Mouse (Mus musculus) liver, adult 2 months (tissue): ENCODE results near the gene Gls2. TPM values are rescaled to one million over a fixed set of nuclear protein-coding genes. Genes with fewer than 3 reads are reported as not detected.
A peak's percentile ranks its signal among the peaks of the same experiment; 100 is the strongest.

ENCODE experiments used
- DNase-seq: peaks from one replicate; pipeline ENCODE4 v3.0.0-alpha.2; 2011; ENCODE audit warnings: low read depth, low spot score; ENCODE audit errors: extremely low read depth
- H3K27ac ChIP-seq: fragments of 200-500 bp; replicated peaks from 2 replicates; pipeline ENCODE4 v1.5.1; 2012; ENCODE audit warnings: low read depth, mild to moderate bottlenecking, control low read depth, inconsistent platforms, low read length; ENCODE audit not compliant: insufficient read depth
- H3K27me3 ChIP-seq: fragments of 200-500 bp; 2 replicates; pipeline ENCODE4 v1.6.1; 2012; ENCODE audit warnings: mild to moderate bottlenecking, moderate library complexity, low read length, inconsistent platforms; ENCODE audit not compliant: control insufficient read depth, insufficient read depth
- H3K36me3 ChIP-seq: fragments of 200-500 bp; 2 replicates; pipeline ENCODE4 v1.6.1; 2012; ENCODE audit warnings: low read length, inconsistent platforms; ENCODE audit not compliant: control insufficient read depth, insufficient read depth
- H3K4me1 ChIP-seq: fragments of 200-500 bp; 2 replicates; pipeline ENCODE4 v1.6.1; 2011; ENCODE audit warnings: low read length; ENCODE audit not compliant: control insufficient read depth, insufficient read depth
- H3K4me3 ChIP-seq: fragments of 200-500 bp; 2 replicates; pipeline ENCODE4 v1.5.1; 2011; ENCODE audit warnings: low read depth, mild to moderate bottlenecking, control low read depth, low read length, moderate library complexity; ENCODE audit not compliant: insufficient read depth
- H3K79me2 ChIP-seq: fragments of 200-500 bp; 2 replicates; pipeline ENCODE4 v1.6.1; 2012; ENCODE audit warnings: inconsistent platforms, mild to moderate bottlenecking, low read length, moderate library complexity; ENCODE audit not compliant: control insufficient read depth, insufficient read depth
- H3K9ac ChIP-seq: fragments of 200-500 bp; 2 replicates; pipeline ENCODE4 v1.6.1; 2012; ENCODE audit warnings: low read depth, mild to moderate bottlenecking, control low read depth, inconsistent platforms, low read length
- CTCF ChIP-seq: fragments of 200-500 bp; IDR thresholded peaks from 2 replicates; pipeline ENCODE4 v1.5.1; 2011; ENCODE audit warnings: low read depth, low read length, control low read depth
- POLR2A ChIP-seq: fragments of 200-500 bp; IDR thresholded peaks from 2 replicates; pipeline ENCODE4 v1.6.1; 2011; ENCODE audit warnings: low read length, control low read depth; ENCODE audit not compliant: insufficient read depth; ENCODE audit errors: extremely low read depth
- WGBS: fragments of 180-500 bp; shearing (Covaris S2); methylation state at CpG from one replicate; pipeline ENCODE4 v1.1.7; 2018; 5-methylcytosine and 5-hydroxymethylcytosine counted together
- polyA plus RNA-seq: library from polyadenylated mRNA; depleted of rRNA; stranded (reverse); fragments of >200 nt; gene quantifications from 2 replicates; pipeline ENCODE4 v1.2.3, GENCODE M21; 2012
- total RNA-seq: library from RNA; depleted of rRNA; stranded (reverse); fragments of >200 nt; gene quantifications from 2 replicates; pipeline ENCODE4 v1.2.3, GENCODE M21; 2014

The Gls2 gene
- total and polyA plus RNA-seq, 2 experiments = 485 to 1,667 TPM

DNA sequence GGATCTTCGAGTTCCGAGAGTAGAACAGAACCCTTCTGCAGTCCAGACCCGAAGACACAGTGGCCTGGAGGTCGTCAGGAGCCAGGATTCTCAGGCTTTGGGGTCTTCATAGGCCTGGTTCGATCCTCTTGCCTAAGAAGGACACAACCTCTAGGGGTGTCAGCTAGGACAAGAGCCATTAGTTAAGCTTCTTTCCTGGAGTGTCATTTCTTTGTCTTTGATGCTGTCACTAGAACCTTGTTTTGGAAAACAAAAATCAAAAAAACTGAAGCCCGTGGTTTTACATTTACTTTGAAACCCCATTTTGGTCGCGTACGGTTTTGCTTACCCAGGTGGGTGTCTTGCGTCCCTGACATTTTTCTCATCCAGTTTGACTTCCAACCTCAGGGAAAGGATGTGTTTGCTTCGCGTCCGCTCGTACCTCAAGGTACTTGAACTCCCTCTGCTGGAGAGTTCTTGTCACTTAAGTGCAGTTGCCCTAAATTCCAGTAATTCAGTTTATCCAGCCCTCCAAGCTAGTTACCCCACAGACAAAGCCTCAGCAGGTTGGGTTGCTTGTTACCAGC lies 38.2 kb downstream of the Gls2 start:
- no peaks in the 10 kb centered on the region for H3K27me3 ChIP-seq
- H3K79me2 ChIP-seq = no peaks in the 10 kb centered on the region
- H3K9ac ChIP-seq = peak overlapping the region; percentile 93
- DNase-seq = peak; percentile 86
- H3K4me3 ChIP-seq = peak overlapping the region; percentile 82
- under 1% methylated on average over 14 of the region's 14 CpGs for WGBS
- no peaks in the 10 kb centered on the region for H3K4me1 ChIP-seq
- no peaks in the 10 kb centered on the region for H3K36me3 ChIP-seq
- TF ChIP-seq POLR2A = no peak
- peak; percentile 56 for TF ChIP-seq CTCF
- peak overlapping the region; percentile 97 for H3K27ac ChIP-seq

DNA sequence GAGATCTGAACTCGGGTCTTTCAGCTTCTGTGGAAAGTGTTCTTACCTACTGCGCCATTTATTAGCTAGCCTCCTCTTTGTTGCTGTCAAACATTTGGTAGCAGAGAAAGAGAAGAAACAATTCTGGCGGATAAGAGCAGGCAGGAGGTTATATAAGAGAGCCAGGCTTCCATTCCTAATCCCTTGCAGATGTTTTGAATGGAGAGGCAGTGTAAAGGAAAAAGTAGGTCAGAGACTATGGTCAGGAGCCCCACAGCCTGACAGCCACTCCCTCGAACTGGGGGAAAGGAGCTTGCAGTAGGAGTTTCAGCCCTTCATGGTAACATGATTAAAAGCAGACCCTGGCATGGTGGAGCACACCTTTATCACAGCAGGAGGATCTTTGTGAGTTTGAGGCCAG lies 42.1 kb downstream of the Gls2 start:
- no peaks in the 10 kb centered on the region for H3K79me2 ChIP-seq
- 74% methylated on average over 4 of the region's 4 CpGs for WGBS
- no peaks in the 10 kb centered on the region for H3K36me3 ChIP-seq
- no peak for TF ChIP-seq CTCF
- no peak for TF ChIP-seq POLR2A
- H3K27ac ChIP-seq = no peak overlapping the region
- no peak overlapping the region for H3K9ac ChIP-seq
- DNase-seq = no peak
- H3K27me3 ChIP-seq = no peaks in the 10 kb centered on the region
- H3K4me1 ChIP-seq = no peaks in the 10 kb centered on the region
- no peak overlapping the region for H3K4me3 ChIP-seq

DNA sequence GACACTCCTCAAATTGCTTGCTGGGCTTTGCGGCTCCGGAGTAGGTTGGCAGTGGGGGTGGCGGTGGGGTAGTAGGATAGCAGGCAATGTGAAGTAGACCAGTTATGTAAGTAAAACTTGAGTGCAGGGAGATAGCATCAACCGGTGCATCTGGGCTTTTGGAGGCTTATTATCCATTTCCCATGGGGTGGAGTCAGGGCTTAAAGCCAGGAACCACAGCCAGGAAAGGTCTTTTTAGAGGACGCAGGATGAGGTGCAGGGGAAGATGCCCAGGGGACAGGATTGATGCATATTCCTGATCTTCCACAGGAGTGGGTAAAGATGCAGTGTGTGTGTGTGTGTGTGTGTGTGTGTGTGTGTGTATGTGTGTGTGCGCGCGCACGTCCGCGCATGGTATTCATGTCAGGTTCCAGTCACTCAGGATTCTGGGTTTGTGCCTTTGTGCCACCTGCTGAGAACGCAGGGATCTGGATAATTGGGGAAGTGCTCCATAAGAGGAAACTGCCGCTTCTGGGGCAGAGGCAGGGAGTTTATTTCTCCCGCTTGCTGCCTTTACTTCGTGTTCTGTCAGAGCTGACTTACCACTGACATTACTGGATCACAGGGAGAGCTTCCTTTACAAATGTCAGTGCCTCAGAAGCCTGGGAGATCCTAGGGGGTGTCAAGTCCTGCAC lies 43.7 kb downstream of the Gls2 start:
- Histone ChIP-seq H3K27ac (no peak overlapping the region), H3K9ac (no peak overlapping the region), H3K4me3 (no peak overlapping the region), H3K79me2 (no peaks in the 10 kb centered on the region), H3K27me3 (no peaks in the 10 kb centered on the region), H3K4me1 (no peaks in the 10 kb centered on the region), H3K36me3 (no peaks in the 10 kb centered on the region)
- 79% methylated on average over 15 of the region's 15 CpGs for WGBS
- no peak for TF ChIP-seq CTCF
- no peak for TF ChIP-seq POLR2A
- no peak for DNase-seq

DNA sequence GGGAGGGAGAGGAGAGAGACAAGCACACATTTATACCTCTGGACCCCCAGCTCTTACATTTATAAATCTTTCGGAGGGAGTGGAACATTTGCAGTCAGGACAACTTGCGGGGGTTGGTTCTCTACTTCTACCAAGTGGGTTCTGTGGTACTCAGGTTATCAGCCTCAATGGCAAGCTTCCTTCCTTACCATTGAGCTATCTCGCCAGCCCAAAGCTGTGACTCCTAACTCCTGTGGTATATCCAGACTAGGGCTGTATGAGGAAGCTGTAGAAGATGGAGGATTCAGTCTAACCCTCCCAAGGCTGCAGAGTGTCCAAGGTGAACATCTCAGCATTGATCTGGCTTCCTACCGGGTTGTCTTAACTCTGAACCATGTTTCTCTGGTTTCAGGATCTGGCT lies 44.9 kb downstream of the Gls2 start:
- Histone ChIP-seq H3K4me3 (no peak overlapping the region), H3K36me3 (no peaks in the 10 kb centered on the region), H3K79me2 (no peaks in the 10 kb centered on the region), H3K4me1 (no peaks in the 10 kb centered on the region), H3K27me3 (no peaks in the 10 kb centered on the region), H3K9ac (no peak overlapping the region), H3K27ac (no peak overlapping the region)
- DNase-seq = no peak
- no peak for TF ChIP-seq POLR2A
- no peak for TF ChIP-seq CTCF
- WGBS = 94% methylated on average over 4 of the region's 4 CpGs

DNA sequence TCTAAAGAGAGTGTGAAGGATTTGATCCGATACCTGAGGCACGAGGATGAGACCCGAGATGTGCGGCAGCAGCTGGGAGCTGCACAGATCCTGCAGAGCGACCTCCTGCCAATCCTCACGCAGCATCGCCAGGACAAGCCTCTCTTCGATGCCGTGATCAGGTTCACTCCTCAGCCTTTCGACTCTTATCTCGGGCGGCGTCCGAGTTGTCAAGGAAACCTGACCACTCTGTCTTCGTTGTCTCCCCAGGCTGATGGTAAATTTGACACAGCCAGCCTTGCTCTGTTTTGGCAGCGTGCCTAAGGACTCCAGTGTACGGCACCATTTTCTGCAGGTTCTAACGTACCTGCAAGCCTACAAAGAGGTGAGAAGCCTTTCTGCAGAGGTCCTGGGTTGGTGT lies 45.9 kb downstream of the Gls2 start:
- Histone ChIP-seq H3K27ac (no peak overlapping the region), H3K9ac (no peak overlapping the region), H3K4me3 (no peak overlapping the region), H3K36me3 (no peaks in the 10 kb centered on the region), H3K27me3 (no peaks in the 10 kb centered on the region), H3K4me1 (no peaks in the 10 kb centered on the region), H3K79me2 (no peaks in the 10 kb centered on the region)
- TF ChIP-seq CTCF (no peak), POLR2A (no peak)
- no peak for DNase-seq
- WGBS = 95% methylated on average over 18 of the region's 18 CpGs

DNA sequence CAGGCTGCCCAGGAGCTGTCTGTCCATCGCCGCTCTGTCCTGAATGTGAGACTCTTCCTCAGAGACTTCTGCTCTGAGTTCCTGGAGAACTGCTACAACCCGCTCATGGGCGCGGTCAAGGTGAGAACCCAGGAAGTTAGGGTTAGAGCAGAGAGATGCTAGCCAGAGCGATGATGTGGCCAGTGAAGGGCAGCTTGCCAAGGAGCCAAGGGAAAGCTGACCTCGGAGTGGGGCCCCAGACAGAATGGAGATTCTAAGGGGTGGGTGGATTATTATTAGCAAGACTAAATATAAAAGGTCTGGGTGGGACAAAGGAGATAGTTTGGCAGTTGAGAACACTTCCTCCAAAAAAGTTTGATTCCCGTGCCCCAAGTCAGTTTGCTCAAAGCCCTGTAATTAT lies 49.0 kb downstream of the Gls2 start:
- H3K4me3 ChIP-seq = no peak overlapping the region
- H3K79me2 ChIP-seq = no peaks in the 10 kb centered on the region
- 86% methylated on average over 8 of the region's 8 CpGs for WGBS
- no peaks in the 10 kb centered on the region for H3K27me3 ChIP-seq
- no peak overlapping the region for H3K27ac ChIP-seq
- TF ChIP-seq POLR2A (no peak), CTCF (no peak)
- H3K9ac ChIP-seq = no peak overlapping the region
- H3K36me3 ChIP-seq = no peaks in the 10 kb centered on the region
- DNase-seq = no peak
- no peaks in the 10 kb centered on the region for H3K4me1 ChIP-seq
